Mouse (Mus musculus): Measurements from ENCODE around the gene Sowaha.

DNA sequence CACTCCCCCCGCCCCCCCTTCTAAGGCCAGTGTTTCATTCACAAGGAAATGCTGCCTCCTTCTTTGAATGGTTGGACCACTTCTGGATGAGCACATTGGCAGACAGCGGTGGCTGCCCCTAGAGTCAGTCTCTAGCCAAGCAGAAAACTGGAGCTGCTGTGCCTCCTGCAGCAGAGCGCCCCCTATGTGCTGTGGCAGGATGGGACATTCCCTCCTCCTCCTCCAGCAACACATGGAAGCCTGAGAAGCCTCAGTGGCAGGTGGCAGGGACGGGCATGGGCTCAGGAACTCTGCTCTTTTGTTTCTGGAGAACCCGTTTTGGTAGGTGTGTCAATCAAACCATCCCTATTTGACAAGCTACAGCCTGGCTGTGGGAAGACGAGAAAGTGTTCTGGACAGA lies 44.8 kb upstream of the Sowaha start:
- no peak for TF ChIP-seq POLR2A (IDR thresholded peaks at IDR 0.05; ENCODE audit: insufficient read depth, low read length)
- TF ChIP-seq CTCF (IDR thresholded peaks at IDR 0.05; ENCODE audit: low read depth, low read length) = peak; percentile 65
- no peak for TF ChIP-seq EP300 (IDR thresholded peaks at IDR 0.05; ENCODE audit: insufficient read depth, low read depth, low read length)
